Mouse (Mus musculus): ENCODE results near the gene Hdac9. TPM values are rescaled to one million over a fixed set of nuclear protein-coding genes. Genes with fewer than 3 reads are reported as not detected.

Gene Hdac9
- total and polyA plus RNA-seq, 2 experiments from 2014 or later = 9.9 to 15.6 TPM

DNA sequence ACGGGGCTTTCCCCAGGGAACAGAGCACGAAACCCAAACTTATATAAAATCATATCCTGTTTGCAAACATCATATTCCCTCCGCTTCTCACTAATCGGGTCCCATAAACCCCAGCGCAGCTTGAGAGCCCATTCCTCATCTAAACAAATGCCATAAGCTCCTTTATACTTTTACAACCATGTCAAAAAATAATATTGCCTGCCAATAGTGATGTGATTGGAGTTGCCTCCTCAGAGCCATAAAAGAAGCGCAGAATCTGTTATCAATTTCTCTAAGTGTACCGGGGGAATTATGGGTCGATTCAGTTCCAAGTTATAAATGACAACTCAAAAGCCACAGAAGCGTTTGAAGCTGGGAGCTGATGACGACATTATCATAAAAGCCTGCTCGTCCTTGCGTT is 638.1 kb downstream of the Hdac9 start:
- no peak overlapping the region for H3K4me2 ChIP-seq (ENCODE audit: low read depth, low read length, poor library complexity, severe bottlenecking)
- no peaks in the 10 kb centered on the region for H3K4me1 ChIP-seq (ENCODE audit: insufficient read depth, low read length)
- H3K27ac ChIP-seq (ENCODE audit: low read depth, low read length) = no peak overlapping the region
- TF ChIP-seq CTCF (IDR thresholded peaks at IDR 0.05) = no peak
- H3K9me3 ChIP-seq (ENCODE audit: low read length) = no peaks in the 10 kb centered on the region
- no peaks in the 10 kb centered on the region for H3K36me3 ChIP-seq (ENCODE audit: insufficient read depth, low read length)
- no peak for DNase-seq (ENCODE audit: low spot score)
- H3K4me3 ChIP-seq (ENCODE audit: low read depth, low read length) = no peak overlapping the region
- no peak for ATAC-seq (ENCODE audit: low FRiP score)
- whole genome bisulfite sequencing = 78% methylated on average over 12 of the region's 12 CpGs
- no peaks in the 10 kb centered on the region for H3K27me3 ChIP-seq (ENCODE audit: insufficient read depth, low read length)
- no peak overlapping the region for H3K9ac ChIP-seq (replicated peaks; ENCODE audit: low read length, poor library complexity, severe bottlenecking)

DNA sequence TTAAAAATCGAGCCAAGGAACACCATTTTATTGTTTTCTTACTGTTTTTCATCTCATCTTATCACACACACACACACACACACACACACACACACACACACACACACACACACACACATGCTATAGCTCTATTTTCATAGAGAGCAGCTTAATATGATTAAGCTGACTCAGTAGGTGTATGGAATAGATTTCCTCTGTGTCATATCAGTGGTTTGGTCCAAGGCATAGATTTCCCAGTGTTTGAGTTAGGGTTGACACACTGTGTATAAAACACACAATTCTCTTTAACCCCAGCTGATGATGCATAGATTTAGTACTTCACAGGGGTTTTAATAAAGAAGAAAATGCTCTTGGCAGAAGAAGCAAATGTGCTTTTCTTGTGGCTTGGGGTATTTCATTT is 643.1 kb downstream of the Hdac9 start:
- Histone ChIP-seq H3K9me3 (ENCODE audit: low read length) (no peaks in the 10 kb centered on the region), H3K36me3 (ENCODE audit: insufficient read depth, low read length) (no peaks in the 10 kb centered on the region), H3K4me3 (ENCODE audit: low read depth, low read length) (no peak overlapping the region), H3K9ac (replicated peaks; ENCODE audit: low read length, poor library complexity, severe bottlenecking) (no peak overlapping the region), H3K27me3 (ENCODE audit: insufficient read depth, low read length) (no peaks in the 10 kb centered on the region), H3K4me1 (ENCODE audit: insufficient read depth, low read length) (no peaks in the 10 kb centered on the region), H3K4me2 (ENCODE audit: low read depth, low read length, poor library complexity, severe bottlenecking) (no peak overlapping the region), H3K27ac (ENCODE audit: low read depth, low read length) (no peak overlapping the region)
- DNase-seq (ENCODE audit: low spot score) (no peak), ATAC-seq (ENCODE audit: low FRiP score) (no peak)
- no peak for TF ChIP-seq CTCF (IDR thresholded peaks at IDR 0.05)
- WGBS = 79% methylated on average over 1 of the region's 1 CpGs

DNA sequence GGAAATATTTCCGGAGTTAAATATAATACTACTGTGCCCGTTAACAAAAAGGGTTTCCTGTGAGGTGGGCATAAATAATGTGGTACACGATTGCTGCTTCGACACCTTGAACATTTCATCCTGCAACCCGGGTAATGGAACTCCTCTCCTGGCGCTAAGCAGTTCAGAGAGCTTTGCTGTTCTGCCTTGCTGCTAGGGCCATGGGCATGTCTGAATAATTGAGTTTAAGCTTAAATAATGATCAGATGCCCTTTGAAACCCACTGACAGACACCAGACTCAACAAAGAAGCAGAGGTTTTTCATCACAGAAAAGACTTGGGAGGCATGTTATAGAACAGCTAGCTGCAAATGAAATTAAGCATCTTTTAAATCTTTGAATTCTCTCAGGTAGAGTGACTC is 646.8 kb downstream of the Hdac9 start:
- H3K9ac ChIP-seq (replicated peaks; ENCODE audit: low read length, poor library complexity, severe bottlenecking) = no peak overlapping the region
- H3K27me3 ChIP-seq (ENCODE audit: insufficient read depth, low read length) = no peaks in the 10 kb centered on the region
- no peak for DNase-seq (ENCODE audit: low spot score)
- no peak for ATAC-seq (ENCODE audit: low FRiP score)
- no peak overlapping the region for H3K4me3 ChIP-seq (ENCODE audit: low read depth, low read length)
- 57% methylated on average over 6 of the region's 6 CpGs for WGBS
- H3K4me1 ChIP-seq (ENCODE audit: insufficient read depth, low read length) = no peaks in the 10 kb centered on the region
- H3K36me3 ChIP-seq (ENCODE audit: insufficient read depth, low read length) = no peaks in the 10 kb centered on the region
- no peaks in the 10 kb centered on the region for H3K9me3 ChIP-seq (ENCODE audit: low read length)
- TF ChIP-seq CTCF (IDR thresholded peaks at IDR 0.05) = no peak
- H3K4me2 ChIP-seq (ENCODE audit: low read depth, low read length, poor library complexity, severe bottlenecking) = no peak overlapping the region
- no peak overlapping the region for H3K27ac ChIP-seq (ENCODE audit: low read depth, low read length)

DNA sequence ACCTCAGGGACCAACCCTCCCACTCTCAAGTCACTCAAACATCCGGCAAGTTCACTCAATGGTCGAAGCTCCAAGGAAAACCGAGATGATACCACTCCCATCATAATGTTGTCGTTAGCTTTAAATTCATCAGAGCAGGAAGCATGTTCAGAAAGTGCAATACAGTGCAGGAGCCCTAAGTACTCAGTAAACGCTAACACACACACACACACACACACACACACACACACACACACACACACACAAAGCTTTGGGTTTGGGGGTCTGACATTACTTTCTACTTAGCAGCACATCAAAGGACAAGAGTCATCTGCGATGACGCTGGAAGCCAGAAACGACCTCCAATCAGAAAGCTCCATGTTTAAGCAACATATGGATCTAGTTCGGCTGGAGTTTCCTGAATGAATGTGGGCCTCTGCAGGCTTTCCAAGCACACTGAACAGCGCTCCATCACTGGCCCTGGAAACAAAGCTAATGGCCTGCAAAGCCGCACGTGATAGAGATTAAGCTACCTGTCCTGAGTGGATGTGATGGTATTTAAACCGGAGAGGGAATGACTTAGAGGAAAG is 647.3 kb downstream of the Hdac9 start:
- DNase-seq (ENCODE audit: low spot score) (no peak), ATAC-seq (ENCODE audit: low FRiP score) (no peak)
- Histone ChIP-seq H3K9ac (replicated peaks; ENCODE audit: low read length, poor library complexity, severe bottlenecking) (no peak overlapping the region), H3K27ac (ENCODE audit: low read depth, low read length) (no peak overlapping the region), H3K9me3 (ENCODE audit: low read length) (no peaks in the 10 kb centered on the region), H3K36me3 (ENCODE audit: insufficient read depth, low read length) (no peaks in the 10 kb centered on the region), H3K4me3 (ENCODE audit: low read depth, low read length) (no peak overlapping the region), H3K4me2 (ENCODE audit: low read depth, low read length, poor library complexity, severe bottlenecking) (no peak overlapping the region), H3K27me3 (ENCODE audit: insufficient read depth, low read length) (no peaks in the 10 kb centered on the region), H3K4me1 (ENCODE audit: insufficient read depth, low read length) (no peaks in the 10 kb centered on the region)
- TF ChIP-seq CTCF (IDR thresholded peaks at IDR 0.05) = no peak
- WGBS = 80% methylated on average over 13 of the region's 13 CpGs

DNA sequence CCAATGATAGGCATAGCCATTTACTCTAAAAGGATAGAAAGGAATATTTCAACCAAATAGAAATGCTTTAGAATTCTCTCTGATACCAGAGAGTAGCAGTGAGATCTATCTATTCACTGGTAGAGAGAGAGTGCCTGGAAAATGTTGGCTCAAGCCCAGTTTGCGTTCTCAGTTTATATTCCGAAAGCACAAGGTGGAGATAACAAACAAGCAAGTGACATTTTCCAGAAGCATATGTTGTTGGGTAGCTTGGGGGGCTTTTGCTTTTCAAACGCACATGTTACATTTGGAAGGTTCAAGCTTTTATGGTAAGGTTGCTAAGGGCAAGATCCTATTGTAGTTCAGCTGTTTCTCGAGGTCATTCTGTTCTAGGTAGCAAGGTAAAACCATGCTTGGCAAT is 657.2 kb downstream of the Hdac9 start:
- no peak for TF ChIP-seq CTCF (IDR thresholded peaks at IDR 0.05)
- Histone ChIP-seq H3K9ac (replicated peaks; ENCODE audit: low read length, poor library complexity, severe bottlenecking) (no peak overlapping the region), H3K9me3 (ENCODE audit: low read length) (no peaks in the 10 kb centered on the region), H3K36me3 (ENCODE audit: insufficient read depth, low read length) (no peaks in the 10 kb centered on the region), H3K4me1 (ENCODE audit: insufficient read depth, low read length) (no peaks in the 10 kb centered on the region), H3K4me2 (ENCODE audit: low read depth, low read length, poor library complexity, severe bottlenecking) (no peak overlapping the region), H3K27ac (ENCODE audit: low read depth, low read length) (no peak overlapping the region), H3K4me3 (ENCODE audit: low read depth, low read length) (no peak overlapping the region), H3K27me3 (ENCODE audit: insufficient read depth, low read length) (no peaks in the 10 kb centered on the region)
- no peak for ATAC-seq (ENCODE audit: low FRiP score)
- WGBS = 86% methylated on average over 4 of the region's 4 CpGs
- no peak for DNase-seq (ENCODE audit: low spot score)

DNA sequence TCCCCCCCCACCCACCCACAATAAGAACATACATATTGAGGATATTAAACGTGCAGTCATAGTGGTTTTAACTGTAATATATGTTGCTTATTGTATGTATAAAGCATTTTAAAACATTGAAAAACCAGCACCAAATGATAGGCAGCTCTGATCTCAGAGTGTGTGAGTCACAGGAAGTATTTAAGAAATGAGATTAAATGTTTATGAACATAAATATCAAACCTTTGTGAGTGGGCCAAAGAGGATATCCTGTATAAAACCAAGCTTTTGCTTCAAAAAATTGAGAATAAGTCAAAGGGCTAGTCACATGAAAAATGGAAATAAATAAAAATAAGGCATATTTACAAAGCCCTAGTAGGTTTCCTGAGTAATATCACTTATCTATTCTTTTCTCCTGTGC is 667.7 kb downstream of the Hdac9 start:
- WGBS = 80% methylated on average over 1 of the region's 1 CpGs
- TF ChIP-seq CTCF (IDR thresholded peaks at IDR 0.05) = no peak
- H3K27me3 ChIP-seq (ENCODE audit: insufficient read depth, low read length) = no peaks in the 10 kb centered on the region
- H3K4me2 ChIP-seq (ENCODE audit: low read depth, low read length, poor library complexity, severe bottlenecking) = no peak overlapping the region
- H3K9me3 ChIP-seq (ENCODE audit: low read length) = no peaks in the 10 kb centered on the region
- no peak overlapping the region for H3K27ac ChIP-seq (ENCODE audit: low read depth, low read length)
- H3K9ac ChIP-seq (replicated peaks; ENCODE audit: low read length, poor library complexity, severe bottlenecking) = no peak overlapping the region
- no peak overlapping the region for H3K4me3 ChIP-seq (ENCODE audit: low read depth, low read length)
- no peak for DNase-seq (ENCODE audit: low spot score)
- H3K4me1 ChIP-seq (ENCODE audit: insufficient read depth, low read length) = no peaks in the 10 kb centered on the region
- ATAC-seq (ENCODE audit: low FRiP score) = no peak
- H3K36me3 ChIP-seq (ENCODE audit: insufficient read depth, low read length) = no peaks in the 10 kb centered on the region

Data from midbrain, postnatal 0 days (tissue).